Mouse (Mus musculus) limb, embryonic 14.5 days (tissue): ENCODE measurements around the gene Tm4sf20. TPM values are rescaled to one million over a fixed set of nuclear protein-coding genes. Genes with fewer than 3 reads are reported as not detected.

Source experiments
- ATAC-seq: fragments of 200-750 bp; cut with Nextera tagmentation; 2 replicates; pipeline ENCODE4 v1.8.0; 2017; ENCODE audit warnings: low read depth, moderate number of reproducible peaks, moderate TSS enrichment; ENCODE audit not compliant: low FRiP score
- DNase-seq: peaks from one replicate; pipeline ENCODE4 v3.0.0-alpha.2; 2015; ENCODE audit warnings: low spot score
- H3K27ac ChIP-seq: fragments of 300-500 bp; sonication (generic); replicated peaks from 2 replicates; pipeline ENCODE4 v1.5.1; 2014; ENCODE audit warnings: low read depth, mild to moderate bottlenecking, low read length, moderate library complexity, mixed read lengths
- H3K27me3 ChIP-seq: fragments of 300-500 bp; sonication (generic); 2 replicates; pipeline ENCODE4 v1.6.1; 2014; ENCODE audit warnings: low read length, mixed read lengths; ENCODE audit not compliant: control insufficient read depth, insufficient read depth
- H3K36me3 ChIP-seq: fragments of 300-500 bp; sonication (generic); 2 replicates; pipeline ENCODE4 v1.6.1; 2014; ENCODE audit warnings: mild to moderate bottlenecking, low read length, moderate library complexity, mixed read lengths; ENCODE audit not compliant: control insufficient read depth, insufficient read depth
- H3K4me1 ChIP-seq: fragments of 300-500 bp; sonication (generic); 2 replicates; pipeline ENCODE4 v1.6.1; 2014; ENCODE audit warnings: antibody characterized with exemption, low read length, mixed read lengths; ENCODE audit not compliant: control insufficient read depth, insufficient read depth
- H3K4me2 ChIP-seq: fragments of 300-500 bp; sonication (generic); replicated peaks from 2 replicates; pipeline ENCODE4 v1.6.1; 2014; ENCODE audit warnings: low read depth, mild to moderate bottlenecking, low read length, moderate library complexity; ENCODE audit not compliant: severe bottlenecking
- H3K4me3 ChIP-seq: fragments of 300-500 bp; sonication (generic); replicated peaks from 2 replicates; pipeline ENCODE4 v1.5.1; 2014; ENCODE audit warnings: low read length
- H3K9ac ChIP-seq: fragments of 300-500 bp; sonication (generic); 2 replicates; pipeline ENCODE4 v1.6.1; 2014; ENCODE audit warnings: mild to moderate bottlenecking, low read depth, low read length, moderate library complexity; ENCODE audit not compliant: severe bottlenecking
- H3K9me3 ChIP-seq: fragments of 300-500 bp; sonication (generic); 2 replicates; pipeline ENCODE4 v1.6.1; 2016; ENCODE audit warnings: low read length; ENCODE audit not compliant: control insufficient read depth
- POLR2A ChIP-seq: fragments of 200-500 bp; IDR thresholded peaks from 2 replicates; pipeline ENCODE4 v1.8.0; 2012; ENCODE audit warnings: inconsistent platforms, mild to moderate bottlenecking, moderate library complexity, borderline replicate concordance; ENCODE audit not compliant: insufficient read depth, insufficient read length; ENCODE audit errors: extremely low read depth
- WGBS: fragments of 180-500 bp; shearing (Covaris S2); extraction: QIAGEN DNeasy Blood & Tissue Kit; methylation state at CpG from one replicate; pipeline ENCODE4 v1.1.7; 2014; 5-methylcytosine and 5-hydroxymethylcytosine counted together
- polyA plus RNA-seq, 2 experiments: library from polyadenylated mRNA; depleted of rRNA in 1 of 2; stranded (reverse) in 1 of 2; unstranded in 1 of 2; fragments of >200 nt; fragmentation: Nextera tagmentation in 1 of 2; extraction: Ambion mirVana in 1 of 2; gene quantifications; 2 replicates each; pipeline versions ENCODE4 v1.2.1 to v1.2.3; 2012 to 2014

The Tm4sf20 gene
- polyA plus RNA-seq, 2 experiments = not detected

- Histone ChIP-seq H3K4me2 (no peak overlapping the region), H3K9ac (no peak overlapping the region), H3K4me1 (0 out of 2 replicates have a peak, but pooled peaks cover 5% of the 10 kb centered on the region), H3K27me3 (no peaks in the 10 kb centered on the region), H3K4me3 (no peak overlapping the region), H3K36me3 (no peaks in the 10 kb centered on the region), H3K27ac (no peak overlapping the region), H3K9me3 (no peaks in the 10 kb centered on the region)
- 78% methylated on average over 3 of the region's 3 CpGs for whole genome bisulfite sequencing
- no peak for ATAC-seq
- no peak for DNase-seq
- no peak for TF ChIP-seq POLR2A
Measured at GRCm38 (mm10) chr1:82783559-82783958, 15.3 kb upstream of the Tm4sf20 start.

- H3K4me2 ChIP-seq = no peak overlapping the region
- 81% methylated on average over 6 of the region's 6 CpGs for WGBS
- no peaks in the 10 kb centered on the region for H3K9me3 ChIP-seq
- no peaks in the 10 kb centered on the region for H3K27me3 ChIP-seq
- DNase-seq (no peak), ATAC-seq (no peak)
- H3K4me3 ChIP-seq = no peak overlapping the region
- no peak overlapping the region for H3K9ac ChIP-seq
- no peaks in the 10 kb centered on the region for H3K36me3 ChIP-seq
- H3K27ac ChIP-seq = no peak overlapping the region
- TF ChIP-seq POLR2A = no peak
- no peaks in the 10 kb centered on the region for H3K4me1 ChIP-seq
Measured at GRCm38 (mm10) chr1:82779388-82779966, 11.2 kb upstream of the Tm4sf20 start.

- no peak overlapping the region for H3K9ac ChIP-seq
- no peaks in the 10 kb centered on the region for H3K4me1 ChIP-seq
- DNase-seq (no peak), ATAC-seq (no peak)
- H3K4me3 ChIP-seq = no peak overlapping the region
- no peaks in the 10 kb centered on the region for H3K9me3 ChIP-seq
- no peak for TF ChIP-seq POLR2A
- no peak overlapping the region for H3K4me2 ChIP-seq
- no peaks in the 10 kb centered on the region for H3K27me3 ChIP-seq
- no peak overlapping the region for H3K27ac ChIP-seq
- H3K36me3 ChIP-seq = no peaks in the 10 kb centered on the region
- WGBS = 86% methylated on average over 4 of the region's 4 CpGs
Measured at GRCm38 (mm10) chr1:82775293-82775692, 7.0 kb upstream of the Tm4sf20 start.

- H3K4me1 ChIP-seq = no peaks in the 10 kb centered on the region
- H3K9me3 ChIP-seq = no peaks in the 10 kb centered on the region
- no peak overlapping the region for H3K27ac ChIP-seq
- ATAC-seq (no peak), DNase-seq (no peak)
- no peak overlapping the region for H3K9ac ChIP-seq
- H3K27me3 ChIP-seq = no peaks in the 10 kb centered on the region
- no peak for TF ChIP-seq POLR2A
- H3K4me3 ChIP-seq = no peak overlapping the region
- WGBS = 70% methylated on average over 5 of the region's 5 CpGs
- no peak overlapping the region for H3K4me2 ChIP-seq
- H3K36me3 ChIP-seq = no peaks in the 10 kb centered on the region
Measured at GRCm38 (mm10) chr1:82773208-82773607, 4.9 kb upstream of the Tm4sf20 start.

GRCm38 (mm10) chr1:82772428-82772827, 4.2 kb upstream of the Tm4sf20 start:
- H3K4me3 ChIP-seq = no peak overlapping the region
- ATAC-seq = no peak
- DNase-seq = no peak
- 90% methylated on average over 4 of the region's 4 CpGs for WGBS
- no peak for TF ChIP-seq POLR2A
- no peaks in the 10 kb centered on the region for H3K4me1 ChIP-seq
- no peaks in the 10 kb centered on the region for H3K9me3 ChIP-seq
- H3K36me3 ChIP-seq = no peaks in the 10 kb centered on the region
- no peak overlapping the region for H3K27ac ChIP-seq
- no peak overlapping the region for H3K4me2 ChIP-seq
- H3K27me3 ChIP-seq = no peaks in the 10 kb centered on the region
- H3K9ac ChIP-seq = no peak overlapping the region
